In genomic region chr16:62786621-62787331, GRCm38 (mm10) we compare ENCODE assay signal across 8 mouse cellular contexts. TPM values are rescaled to one million over a fixed set of nuclear protein-coding genes. Genes with fewer than 3 reads are reported as not detected.
DNase-seq lines count a peak whose midpoint lies in the region; ATAC-seq and TF ChIP-seq lines count a peak whose summit lies in the region.

Gene Nsun3, minus strand, starts transcription at chr16:62786818.

- H3K27me3 ChIP-seq in embryonic facial prominence, embryonic 13.5 days = no peaks in the 10 kb centered on the region
- H3K27me3 ChIP-seq in kidney, adult 2 months (replicated peaks; ENCODE audit: control insufficient read depth, insufficient read depth, low read length) = no peaks in the 10 kb centered on the region
- H3K27me3 ChIP-seq in limb, embryonic 12.5 days = no peaks in the 10 kb centered on the region
- no peaks in the 10 kb centered on the region for H3K27me3 ChIP-seq in midbrain, embryonic 15.5 days (replicated peaks)
- H3K27me3 ChIP-seq in spleen, adult 2 months (ENCODE audit: control insufficient read depth, insufficient read depth, low read length) = no peaks in the 10 kb centered on the region

- DNase-seq in 3134 (ENCODE audit: extremely low read depth, insufficient read length, low spot score) = peak; percentile 91
- peak; percentile 92 to 93 for DNase-seq in adrenal gland, postnatal 36 days
- peak; percentile 94 to 97 for DNase-seq in heart, adult 18-20 months
- DNase-seq in kidney, adult 2 months = peak; percentile 98
- DNase-seq in spleen, adult 2 months (ENCODE audit: low read depth in 1 of 2, low spot score in 2 of 2) = peak; percentile 91 to 97

- H3K9me3 ChIP-seq in embryonic facial prominence, embryonic 13.5 days = no peaks in the 10 kb centered on the region
- no peaks in the 10 kb centered on the region for H3K9me3 ChIP-seq in limb, embryonic 12.5 days
- H3K9me3 ChIP-seq in midbrain, embryonic 15.5 days = no peaks in the 10 kb centered on the region

- H3K9ac ChIP-seq in embryonic facial prominence, embryonic 13.5 days = peak within 1 kb of the TSS; percentile 88
- H3K9ac ChIP-seq in limb, embryonic 12.5 days (replicated peaks) = peak within 1 kb of the TSS; percentile 85
- peak within 1 kb of the TSS; percentile 90 for H3K9ac ChIP-seq in midbrain, embryonic 15.5 days

- peak within 1 kb of the TSS; percentile 76 for H3K4me3 ChIP-seq in embryonic facial prominence, embryonic 13.5 days
- H3K4me3 ChIP-seq in kidney, adult 2 months (ENCODE audit: insufficient read depth, low read depth, low read length) = peak within 1 kb of the TSS; percentile 99
- H3K4me3 ChIP-seq in limb, embryonic 12.5 days (replicated peaks) = peak within 1 kb of the TSS; percentile 67
- peak within 1 kb of the TSS; percentile 98 for H3K4me3 ChIP-seq in midbrain, embryonic 15.5 days
- peak within 1 kb of the TSS; percentile 97 for H3K4me3 ChIP-seq in spleen, adult 2 months (ENCODE audit: extremely low read depth, insufficient read depth, insufficient read length)

- no peak for TF ChIP-seq CTCF in kidney, adult 2 months (conservative IDR thresholded peaks at IDR 0.05; ENCODE audit: insufficient read depth, insufficient read length, low read depth, low read length)
- TF ChIP-seq CTCF in spleen, adult 2 months (IDR thresholded peaks at IDR 0.05; ENCODE audit: extremely low read depth, insufficient read depth, insufficient read length, insufficient replicate concordance) = no peak

- H3K36me3 ChIP-seq in embryonic facial prominence, embryonic 13.5 days = no peaks in the 10 kb centered on the region
- no peaks in the 10 kb centered on the region for H3K36me3 ChIP-seq in kidney, adult 2 months (ENCODE audit: control insufficient read depth, insufficient read depth, low read length)
- H3K36me3 ChIP-seq in limb, embryonic 12.5 days = no peaks in the 10 kb centered on the region
- no peaks in the 10 kb centered on the region for H3K36me3 ChIP-seq in midbrain, embryonic 15.5 days (replicated peaks)
- H3K36me3 ChIP-seq in spleen, adult 2 months (ENCODE audit: control insufficient read depth, insufficient read depth, low read length) = no peaks in the 10 kb centered on the region

- peak within 1 kb of the TSS; percentile 87 for H3K27ac ChIP-seq in embryonic facial prominence, embryonic 13.5 days
- H3K27ac ChIP-seq in kidney, adult 2 months (ENCODE audit: insufficient read depth, low read depth, low read length) = peak within 1 kb of the TSS; percentile 87
- peak within 1 kb of the TSS; percentile 87 for H3K27ac ChIP-seq in limb, embryonic 12.5 days
- H3K27ac ChIP-seq in midbrain, embryonic 15.5 days = peak within 1 kb of the TSS; percentile 85
- H3K27ac ChIP-seq in spleen, adult 2 months (ENCODE audit: insufficient read depth, low read length) = peak within 1 kb of the TSS; percentile 93

- H3K4me1 ChIP-seq in embryonic facial prominence, embryonic 13.5 days = peaks cover 20% of the 10 kb centered on the region
- peaks cover 9% of the 10 kb centered on the region; the same call in 1 of the 2 replicates for H3K4me1 ChIP-seq in kidney, adult 2 months (ENCODE audit: control insufficient read depth, insufficient read depth, low read length)
- H3K4me1 ChIP-seq in limb, embryonic 12.5 days (replicated peaks) = peaks cover 4% of the 10 kb centered on the region; the same call in 1 of the 2 replicates
- peaks cover 25% of the 10 kb centered on the region for H3K4me1 ChIP-seq in midbrain, embryonic 15.5 days
- H3K4me1 ChIP-seq in spleen, adult 2 months (ENCODE audit: control insufficient read depth, insufficient read depth, insufficient read length) = no peaks in the 10 kb centered on the region; the same call in 1 of the 2 replicates

- peak within 1 kb of the TSS; percentile 71 for H3K4me2 ChIP-seq in embryonic facial prominence, embryonic 13.5 days
- H3K4me2 ChIP-seq in limb, embryonic 12.5 days = peak within 1 kb of the TSS; percentile 69
- H3K4me2 ChIP-seq in midbrain, embryonic 15.5 days = peak within 1 kb of the TSS; percentile 60

- 2% methylated on average over 41 of the region's 41 CpGs for WGBS in embryonic facial prominence, embryonic 13.5 days
- 2% methylated on average over 41 of the region's 41 CpGs for WGBS in kidney, adult 2 months
- 2% methylated on average over 41 of the region's 41 CpGs for WGBS in limb, embryonic 12.5 days
- 2% methylated on average over 41 of the region's 41 CpGs for WGBS in midbrain, embryonic 15.5 days
- 1% methylated on average over 41 of the region's 41 CpGs for WGBS in spleen, adult 2 months

- ATAC-seq in embryonic facial prominence, embryonic 13.5 days (ENCODE audit: insufficient number of reproducible peaks, insufficient read depth, low FRiP score, low TSS enrichment, low read depth) = peak; percentile 97
- ATAC-seq in limb, embryonic 12.5 days (ENCODE audit: insufficient number of reproducible peaks, insufficient read depth, low FRiP score, low TSS enrichment, low read depth) = peak; percentile 98
- peak; percentile 98 for ATAC-seq in midbrain, embryonic 15.5 days (replicated peaks)

- TF ChIP-seq POLR2A in kidney, adult 2 months (IDR thresholded peaks at IDR 0.05; ENCODE audit: low read depth, low read length) = peak; percentile 62
- TF ChIP-seq POLR2A in spleen, adult 2 months (IDR thresholded peaks at IDR 0.05; ENCODE audit: low read depth, low read length) = peak; percentile 83

RNA-seq across cellular contexts. Expression of gene Nsun3, which starts in this region (rescaled TPM):
- 10 to 100 TPM; 11.1 to 16.9 TPM for total RNA-seq in adrenal gland, postnatal 36 days (2021)
- polyA plus RNA-seq in embryonic facial prominence, embryonic 13.5 days (2015; fragmentation: Nextera tagmentation; extraction: Ambion mirVana) = 7.6 and 10.7 TPM in 2 replicates
- total RNA-seq in heart, adult 18-20 months (2021) = 1 to 10 TPM; 4.8 to 7.0 TPM
- 6.3 and 7.1 TPM in 2 replicates for polyA plus RNA-seq in kidney, adult 2 months (2012; rRNA removed)
- polyA plus RNA-seq in limb, embryonic 12.5 days (2016; fragmentation: Nextera tagmentation; extraction: Ambion mirVana) = 6.8 and 9.4 TPM in 2 replicates
- polyA plus RNA-seq in midbrain, embryonic 15.5 days (2015; fragmentation: Nextera tagmentation; extraction: Ambion mirVana) = 11.6 and 11.7 TPM in 2 replicates
- 4.9 and 6.3 TPM in 2 replicates for polyA plus RNA-seq in spleen, adult 2 months (2012; rRNA removed)

Comparison
In these comparisons a context has a peak if more than half of its experiments do, and no peak if none do; other contexts are left out.
1. Peak in every context shown above with its lines: DNase-seq, ATAC-seq, H3K4me3 ChIP-seq and H3K27ac ChIP-seq.